Mouse (Mus musculus): ENCODE data around the gene Ift57. TPM values are rescaled to one million over a fixed set of nuclear protein-coding genes. Genes with fewer than 3 reads are reported as not detected.
A peak's percentile ranks its signal among the peaks of the same experiment; 100 is the strongest.

Ift57 gene
- polyA plus RNA-seq, 1 experiment from 2014 or later, result 38.9 TPM

DNA sequence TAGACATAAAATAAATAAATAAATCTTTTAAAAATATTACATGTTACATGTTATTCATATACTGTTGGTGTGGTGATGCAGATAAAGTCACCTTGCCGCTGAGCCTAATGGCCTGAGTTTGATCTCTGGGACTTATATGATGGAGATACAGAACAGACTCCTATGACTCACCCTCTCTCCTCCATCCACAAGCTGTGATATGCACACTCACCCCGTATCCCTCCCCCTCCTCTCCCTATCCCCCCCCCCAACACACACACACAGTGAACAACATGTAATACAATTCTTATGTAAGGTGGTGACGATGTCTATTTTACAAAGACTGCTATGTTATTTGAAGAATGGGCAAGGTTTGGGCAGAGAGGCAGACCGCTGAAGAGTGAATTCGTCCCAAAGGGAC, 102.0 kb downstream of the Ift57 start:
- Histone ChIP-seq H3K9me3 (replicated peaks) (no peaks in the 10 kb centered on the region), H3K36me3 (ENCODE audit: poor library complexity, severe bottlenecking) (no peaks in the 10 kb centered on the region), H3K9ac (no peak overlapping the region), H3K27me3 (no peaks in the 10 kb centered on the region), H3K4me1 (peaks cover 20% of the 10 kb centered on the region), H3K4me3 (no peak overlapping the region), H3K27ac (no peak overlapping the region), H3K4me2 (no peak overlapping the region)
- 88% methylated on average over 5 of the region's 5 CpGs for WGBS
- ATAC-seq, result no peak

DNA sequence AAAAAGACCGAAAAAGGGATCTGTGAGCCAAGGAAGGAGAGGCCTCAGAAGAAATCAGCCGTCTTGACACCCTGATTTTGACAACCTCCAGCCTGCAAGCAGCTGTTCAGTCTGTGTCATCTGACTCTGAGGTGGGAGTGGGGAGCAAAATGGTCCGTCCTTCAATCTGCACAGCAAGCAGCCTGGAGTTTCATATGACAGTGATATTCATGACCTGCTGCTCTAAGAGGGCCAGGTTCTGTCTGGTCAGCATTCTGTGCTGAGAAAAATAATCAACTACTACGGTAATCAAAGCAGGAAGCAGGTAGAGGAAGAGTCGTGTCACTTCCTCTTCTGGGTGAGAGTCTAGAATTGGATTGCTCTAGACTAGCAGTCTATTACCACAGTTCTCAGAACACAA, 102.4 kb downstream of the Ift57 start:
- H3K4me2 ChIP-seq, result no peak overlapping the region
- no peak for ATAC-seq
- H3K27ac ChIP-seq, result no peak overlapping the region
- H3K9ac ChIP-seq, result no peak overlapping the region
- H3K9me3 ChIP-seq (replicated peaks), result no peaks in the 10 kb centered on the region
- peaks cover 20% of the 10 kb centered on the region for H3K4me1 ChIP-seq
- H3K36me3 ChIP-seq (ENCODE audit: poor library complexity, severe bottlenecking), result no peaks in the 10 kb centered on the region
- 75% methylated on average over 5 of the region's 5 CpGs for WGBS
- no peaks in the 10 kb centered on the region for H3K27me3 ChIP-seq
- H3K4me3 ChIP-seq, result no peak overlapping the region

DNA sequence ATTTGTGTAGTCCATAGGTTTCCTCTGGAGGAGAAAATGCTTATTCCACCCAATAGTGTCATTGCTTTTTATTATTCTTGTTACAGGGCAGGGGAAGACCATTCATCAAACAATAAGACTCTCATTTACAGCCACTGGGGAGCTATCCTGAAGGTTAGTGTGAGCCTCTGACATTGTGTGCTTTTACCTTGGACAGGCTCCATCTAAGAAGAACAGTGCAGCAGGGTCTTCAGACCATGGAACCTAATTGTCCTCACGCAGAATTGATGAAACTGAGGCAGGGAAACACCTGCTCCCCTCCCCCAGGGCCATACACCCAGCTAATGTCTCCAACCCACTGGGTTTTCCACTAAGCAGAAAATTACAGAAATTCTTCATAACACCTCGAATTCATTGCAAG, 104.0 kb downstream of the Ift57 start:
- no peak overlapping the region for H3K4me2 ChIP-seq
- WGBS, result 49% methylated on average over 2 of the region's 2 CpGs
- no peak for ATAC-seq
- H3K4me1 ChIP-seq, result peaks cover 20% of the 10 kb centered on the region
- H3K36me3 ChIP-seq (ENCODE audit: poor library complexity, severe bottlenecking), result no peaks in the 10 kb centered on the region
- H3K9me3 ChIP-seq (replicated peaks), result no peaks in the 10 kb centered on the region
- no peak overlapping the region for H3K9ac ChIP-seq
- H3K27ac ChIP-seq, result no peak overlapping the region
- no peaks in the 10 kb centered on the region for H3K27me3 ChIP-seq
- H3K4me3 ChIP-seq, result no peak overlapping the region

DNA sequence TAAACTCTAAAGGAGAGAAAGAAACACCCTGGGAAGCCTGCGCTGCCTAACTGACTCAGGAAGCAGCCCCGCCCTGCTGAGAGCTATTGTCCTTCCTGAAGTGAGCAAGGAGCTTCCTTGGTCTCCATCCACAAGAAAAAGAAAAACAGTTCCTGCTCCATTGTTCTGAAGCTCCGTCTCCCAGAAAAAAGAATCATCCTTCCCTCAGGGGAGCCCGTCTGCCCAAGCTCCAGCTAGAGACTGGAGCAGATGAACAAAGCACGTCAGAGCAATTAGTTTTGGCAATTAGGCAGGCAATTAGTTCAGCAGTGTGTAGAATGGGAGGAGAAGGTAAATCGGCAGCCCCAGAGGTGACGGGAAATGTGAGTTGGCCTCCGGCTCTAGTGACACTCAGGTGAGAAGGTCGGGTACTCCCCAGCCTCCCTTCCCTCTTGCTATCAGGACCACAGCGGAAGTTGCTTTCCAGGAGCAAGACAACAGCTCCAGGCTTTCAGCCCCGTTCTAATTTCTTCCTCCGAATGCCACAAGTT, 105.0 kb downstream of the Ift57 start:
- peak; percentile 81 for ATAC-seq
- Histone ChIP-seq H3K27me3 (no peaks in the 10 kb centered on the region), H3K36me3 (ENCODE audit: poor library complexity, severe bottlenecking) (no peaks in the 10 kb centered on the region), H3K9me3 (replicated peaks) (no peaks in the 10 kb centered on the region), H3K4me1 (peaks cover 20% of the 10 kb centered on the region), H3K27ac (peak overlapping the region; percentile 63), H3K4me2 (peak overlapping the region; percentile 61), H3K9ac (peak overlapping the region; percentile 45), H3K4me3 (peak overlapping the region; percentile 33)
- WGBS, result 2% methylated on average over 12 of the region's 12 CpGs

DNA sequence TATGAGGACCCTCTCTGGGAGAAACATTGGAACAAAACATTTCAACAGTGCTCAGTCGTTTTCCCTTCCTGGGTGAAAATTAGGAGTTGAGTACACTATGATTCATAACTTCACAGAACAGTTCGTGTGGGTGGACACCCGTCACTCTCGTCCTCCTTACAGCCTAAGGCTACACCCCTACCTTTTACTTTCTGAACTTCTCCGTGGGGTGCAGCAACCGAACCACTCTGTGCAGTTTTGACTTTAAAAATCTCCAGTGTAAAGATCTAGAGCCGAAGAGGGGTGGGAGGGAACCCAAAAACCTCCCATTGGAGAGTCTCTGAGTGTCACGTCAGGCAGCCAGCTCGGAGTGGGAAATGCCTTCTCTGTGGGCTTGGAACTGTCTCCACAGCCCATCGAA, 107.9 kb downstream of the Ift57 start:
- H3K27me3 ChIP-seq, result no peaks in the 10 kb centered on the region
- no peaks in the 10 kb centered on the region for H3K36me3 ChIP-seq (ENCODE audit: poor library complexity, severe bottlenecking)
- H3K4me2 ChIP-seq, result no peak overlapping the region
- no peak for ATAC-seq
- H3K4me1 ChIP-seq, result peaks cover 20% of the 10 kb centered on the region
- no peak overlapping the region for H3K9ac ChIP-seq
- WGBS, result 83% methylated on average over 10 of the region's 10 CpGs
- no peak overlapping the region for H3K27ac ChIP-seq
- H3K9me3 ChIP-seq (replicated peaks), result no peaks in the 10 kb centered on the region
- no peak overlapping the region for H3K4me3 ChIP-seq

DNA sequence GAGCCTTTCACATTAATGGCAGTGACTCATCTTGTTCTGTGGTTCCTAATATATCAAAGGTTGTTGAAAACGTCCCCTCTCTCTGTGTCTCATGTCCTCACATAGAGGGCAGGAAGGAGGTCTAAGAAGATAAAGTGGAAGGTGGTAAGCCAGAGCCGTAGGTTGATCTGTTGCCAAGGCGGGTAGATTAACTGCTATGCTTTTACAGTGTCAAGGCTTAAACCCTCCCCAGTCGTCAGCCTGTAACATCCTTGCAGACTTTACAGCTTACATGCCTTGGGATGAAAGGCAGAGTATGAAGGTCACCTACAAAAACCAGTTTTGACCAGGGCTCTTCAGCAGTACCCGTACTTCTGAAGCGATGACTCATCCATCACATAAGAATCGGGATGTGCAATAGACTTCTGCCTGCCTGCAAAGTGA, 108.4 kb downstream of the Ift57 start:
- H3K4me2 ChIP-seq, result no peak overlapping the region
- H3K4me3 ChIP-seq, result no peak overlapping the region
- H3K36me3 ChIP-seq (ENCODE audit: poor library complexity, severe bottlenecking), result no peaks in the 10 kb centered on the region
- peaks cover 20% of the 10 kb centered on the region for H3K4me1 ChIP-seq
- no peaks in the 10 kb centered on the region for H3K27me3 ChIP-seq
- H3K27ac ChIP-seq, result no peak overlapping the region
- ATAC-seq, result no peak
- 87% methylated on average over 7 of the region's 7 CpGs for WGBS
- H3K9me3 ChIP-seq (replicated peaks), result no peaks in the 10 kb centered on the region
- H3K9ac ChIP-seq, result no peak overlapping the region

DNA sequence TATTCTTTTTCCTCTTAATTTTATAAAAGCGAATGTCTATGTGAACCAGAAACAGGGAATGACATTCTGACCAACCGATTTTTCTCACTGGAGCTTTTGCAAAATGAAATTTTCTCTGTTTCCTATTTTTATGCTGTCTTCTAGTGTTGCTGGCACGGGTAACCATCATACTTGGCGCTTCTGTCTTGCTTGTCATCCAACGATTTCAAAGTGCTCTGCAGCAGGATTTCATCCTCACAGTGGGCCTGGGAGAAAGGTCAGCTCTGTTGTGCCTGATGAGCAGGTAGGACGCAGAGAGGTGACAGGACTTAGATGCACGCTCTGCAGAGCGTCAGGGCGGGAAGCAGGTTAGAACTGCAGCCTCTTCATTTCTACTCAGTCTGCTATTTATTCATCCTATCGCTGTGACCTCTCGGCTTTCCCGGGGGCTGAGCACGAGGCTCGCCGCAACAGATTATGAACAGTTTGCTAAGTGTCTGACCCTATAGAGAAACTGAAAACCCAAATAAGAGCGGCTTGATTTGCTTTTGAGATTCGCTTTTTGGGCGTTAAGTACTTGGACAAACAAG, 108.9 kb downstream of the Ift57 start:
- Histone ChIP-seq H3K27ac (no peak overlapping the region), H3K27me3 (no peaks in the 10 kb centered on the region), H3K4me1 (peaks cover 20% of the 10 kb centered on the region), H3K36me3 (ENCODE audit: poor library complexity, severe bottlenecking) (no peaks in the 10 kb centered on the region), H3K4me2 (no peak overlapping the region), H3K4me3 (no peak overlapping the region), H3K9ac (no peak overlapping the region), H3K9me3 (replicated peaks) (no peaks in the 10 kb centered on the region)
- no peak for ATAC-seq
- WGBS, result 88% methylated on average over 18 of the region's 18 CpGs

DNA sequence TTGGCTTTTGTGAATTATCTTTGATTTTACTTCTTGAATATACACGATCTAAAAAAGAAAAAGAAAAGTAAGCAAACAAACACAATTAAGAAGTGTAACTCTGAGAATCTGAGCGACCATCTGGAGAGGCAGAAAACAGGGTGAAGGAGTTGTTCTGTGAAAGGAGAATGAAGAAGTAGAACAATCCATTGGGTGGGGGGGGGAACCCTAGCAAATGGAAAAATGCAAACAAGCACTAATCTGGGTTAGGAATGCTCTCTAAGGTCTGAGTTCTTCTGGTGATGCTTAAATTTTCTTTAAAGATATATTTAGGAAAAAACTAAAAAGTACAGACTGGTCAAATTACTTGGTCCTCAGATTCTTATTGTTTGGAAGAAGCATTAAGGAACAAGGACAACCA, 112.9 kb downstream of the Ift57 start:
- Histone ChIP-seq H3K9me3 (replicated peaks) (no peaks in the 10 kb centered on the region), H3K4me2 (no peak overlapping the region), H3K9ac (no peak overlapping the region), H3K4me1 (no peaks in the 10 kb centered on the region), H3K27me3 (no peaks in the 10 kb centered on the region), H3K4me3 (no peak overlapping the region), H3K36me3 (ENCODE audit: poor library complexity, severe bottlenecking) (no peaks in the 10 kb centered on the region), H3K27ac (no peak overlapping the region)
- WGBS, result 82% methylated on average over 2 of the region's 2 CpGs
- no peak for ATAC-seq

DNA sequence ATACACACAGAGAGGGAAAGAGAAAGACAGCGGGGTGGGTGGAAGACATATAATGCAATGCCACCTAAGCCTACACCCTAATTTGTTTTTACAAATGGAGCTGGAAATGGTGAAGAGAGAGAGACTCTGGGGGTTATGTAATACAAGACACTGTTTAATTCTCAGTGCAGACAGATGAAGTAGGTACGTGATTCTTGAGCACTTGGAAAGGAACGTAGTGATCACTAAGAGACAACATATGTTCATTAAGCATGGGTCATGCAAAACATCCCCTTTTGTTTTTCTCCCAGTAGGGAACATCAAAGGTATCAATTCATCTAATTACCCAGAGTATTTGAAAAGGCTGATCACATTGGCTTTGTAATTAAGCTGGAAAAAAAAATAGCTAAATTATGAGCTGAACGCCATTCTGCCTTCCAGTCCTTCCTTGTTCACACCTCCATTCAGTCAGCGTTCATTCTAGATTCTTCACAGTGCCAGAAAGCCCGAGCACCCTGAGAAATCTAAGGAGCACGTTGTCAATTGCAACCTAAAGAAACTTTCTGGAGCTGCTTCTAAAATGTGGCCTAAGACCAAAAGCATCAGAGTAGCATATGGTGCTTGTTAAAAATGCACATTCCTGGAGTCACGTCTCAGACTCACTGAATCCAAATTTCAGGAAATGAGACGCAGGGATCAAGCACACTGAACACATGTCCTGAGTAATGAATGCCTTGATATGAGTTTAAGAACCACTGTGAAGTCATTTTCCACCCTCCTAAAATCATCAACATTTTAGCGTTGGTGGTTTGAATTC, 114.0 kb downstream of the Ift57 start:
- Histone ChIP-seq H3K4me1 (no peaks in the 10 kb centered on the region), H3K9ac (no peak overlapping the region), H3K36me3 (ENCODE audit: poor library complexity, severe bottlenecking) (no peaks in the 10 kb centered on the region), H3K9me3 (replicated peaks) (no peaks in the 10 kb centered on the region), H3K4me2 (no peak overlapping the region), H3K4me3 (no peak overlapping the region), H3K27ac (no peak overlapping the region), H3K27me3 (no peaks in the 10 kb centered on the region)
- ATAC-seq, result peak; percentile 53; the same call in 1 of the 2 replicates
- 53% methylated on average over 10 of the region's 10 CpGs for WGBS

DNA sequence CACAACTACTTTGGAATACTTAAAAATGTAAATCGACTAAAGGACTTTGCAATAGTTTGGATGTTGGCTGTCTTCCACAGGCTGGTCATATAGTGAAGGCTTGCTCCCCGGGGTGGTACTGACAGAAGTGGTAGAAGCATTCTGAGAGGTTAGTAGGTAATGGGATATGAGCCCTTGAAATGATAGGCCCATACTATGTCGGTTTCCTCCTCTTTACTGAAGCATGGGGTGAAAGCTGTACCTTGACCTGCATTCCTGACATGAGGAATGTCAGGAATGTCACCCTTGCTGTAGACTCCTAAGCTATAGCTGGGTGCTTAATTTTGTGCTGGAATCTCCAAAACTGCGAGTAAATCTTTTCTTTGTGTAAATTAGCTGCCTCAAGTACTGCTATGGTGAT, 115.4 kb downstream of the Ift57 start:
- Histone ChIP-seq H3K27me3 (no peaks in the 10 kb centered on the region), H3K27ac (no peak overlapping the region), H3K4me3 (no peak overlapping the region), H3K9me3 (replicated peaks) (no peaks in the 10 kb centered on the region), H3K4me2 (no peak overlapping the region), H3K4me1 (no peaks in the 10 kb centered on the region), H3K36me3 (ENCODE audit: poor library complexity, severe bottlenecking) (no peaks in the 10 kb centered on the region), H3K9ac (no peak overlapping the region)
- 82% methylated on average over 4 of the region's 4 CpGs for WGBS
- no peak for ATAC-seq

All from forebrain, embryonic 13.5 days (tissue).